Mouse (Mus musculus) erythroblast, embryonic 14.5 days (primary cell): ENCODE results near the gene Tnfrsf17. TPM values are rescaled to one million over a fixed set of nuclear protein-coding genes. Genes with fewer than 3 reads are reported as not detected.
"Not testable (repeated sequence)": the region's sequence is repeated elsewhere in the genome, so short reads cannot be mapped to it uniquely, and the experiment has no call there.

Experiments
- H3K27me3 ChIP-seq: 2 replicates; pipeline ENCODE4 v1.6.1; 2012; ENCODE audit warnings: inconsistent platforms; ENCODE audit not compliant: control insufficient read depth
- H3K36me3 ChIP-seq: 2 replicates; pipeline ENCODE4 v1.6.1; 2012; ENCODE audit warnings: mild to moderate bottlenecking, inconsistent platforms; ENCODE audit not compliant: control insufficient read depth
- H3K4me1 ChIP-seq: 2 replicates; pipeline ENCODE4 v1.6.1; 2012; ENCODE audit warnings: inconsistent platforms; ENCODE audit not compliant: control insufficient read depth
- H3K4me3 ChIP-seq: replicated peaks from 2 replicates; pipeline ENCODE3; 2012; ENCODE audit warnings: moderate library complexity, mild to moderate bottlenecking, inconsistent platforms
- H3K9me3 ChIP-seq: 2 replicates; pipeline ENCODE4 v1.6.1; 2012; ENCODE audit warnings: low read length, inconsistent platforms, mixed read lengths; ENCODE audit not compliant: control insufficient read depth
- GATA1 ChIP-seq: IDR thresholded peaks from 2 replicates; pipeline ENCODE4 v1.6.1; 2012; ENCODE audit warnings: low read length, inconsistent platforms, mixed read lengths
- TAL1 ChIP-seq: IDR thresholded peaks from 3 replicates; pipeline ENCODE4 v1.6.1; 2012; ENCODE audit warnings: low read length, inconsistent platforms, mixed read lengths
- polyA plus RNA-seq: library from polyadenylated mRNA; stranded (reverse); fragments of >175 nt; gene quantifications from 2 replicates; pipeline ENCODE4 v1.2.3, GENCODE M21; 2012

Gene Tnfrsf17
- polyA plus RNA-seq = not detected in 2 replicates

DNA sequence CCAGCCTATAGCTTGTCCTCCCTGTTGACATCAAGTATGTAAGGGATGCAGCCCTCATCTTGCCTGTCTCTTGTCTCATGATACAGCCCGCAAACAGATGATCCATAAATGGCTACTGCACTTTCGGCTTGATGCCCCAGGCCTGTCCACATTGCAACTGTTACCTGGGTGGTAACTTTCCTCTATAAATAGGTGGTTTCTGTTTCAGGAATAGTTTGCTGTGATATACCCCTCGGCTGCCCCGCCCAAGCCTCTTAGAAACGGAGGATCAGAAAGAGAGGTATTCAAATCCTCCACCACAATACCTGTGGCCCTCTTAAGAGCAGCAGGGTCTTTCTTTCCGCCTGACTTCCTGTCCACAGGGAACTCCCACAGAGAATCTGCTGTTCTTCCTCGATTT is at the start of gene Tnfrsf17:
Gene Tnfrsf17, plus strand, starts transcription at position 301 of the 400 bp plus-strand sequence.
- Histone ChIP-seq H3K27me3 (no peaks in the 10 kb centered on the region), H3K4me3 (no peak within 1 kb of the TSS), H3K9me3 (no peaks in the 10 kb centered on the region), H3K36me3 (no peaks in the 10 kb centered on the region), H3K4me1 (no peaks in the 10 kb centered on the region)
- no peak for TF ChIP-seq TAL1
- no peak for TF ChIP-seq GATA1

GRCm38 (mm10) chr16:11266556-11266955 is 47.1 kb upstream of the Tnfrsf17 start:
- H3K27me3 ChIP-seq = no peaks in the 10 kb centered on the region
- no peaks in the 10 kb centered on the region for H3K36me3 ChIP-seq
- no peaks in the 10 kb centered on the region for H3K9me3 ChIP-seq
- no peak overlapping the region for H3K4me3 ChIP-seq
- H3K4me1 ChIP-seq = peaks cover 28% of the 10 kb centered on the region
- no peak for TF ChIP-seq GATA1

GRCm38 (mm10) chr16:11269808-11270207 is 43.8 kb upstream of the Tnfrsf17 start:
- no peak for TF ChIP-seq TAL1
- TF ChIP-seq GATA1 = no peak
- H3K4me1 ChIP-seq = peaks cover 31% of the 10 kb centered on the region
- H3K9me3 ChIP-seq = no peaks in the 10 kb centered on the region
- H3K4me3 ChIP-seq = no peak overlapping the region
- no peaks in the 10 kb centered on the region for H3K27me3 ChIP-seq
- H3K36me3 ChIP-seq = no peaks in the 10 kb centered on the region

- H3K4me3 ChIP-seq = no peak overlapping the region
- peaks cover 34% of the 10 kb centered on the region for H3K4me1 ChIP-seq
- H3K36me3 ChIP-seq = no peaks in the 10 kb centered on the region
- TF ChIP-seq TAL1 (no peak), GATA1 (peak; percentile 22; the same call in 1 of the 2 replicates)
- no peaks in the 10 kb centered on the region for H3K27me3 ChIP-seq
- H3K9me3 ChIP-seq = no peaks in the 10 kb centered on the region
Observed at GRCm38 (mm10) chr16:11270642-11271041, 43.0 kb upstream of the Tnfrsf17 start.

DNA sequence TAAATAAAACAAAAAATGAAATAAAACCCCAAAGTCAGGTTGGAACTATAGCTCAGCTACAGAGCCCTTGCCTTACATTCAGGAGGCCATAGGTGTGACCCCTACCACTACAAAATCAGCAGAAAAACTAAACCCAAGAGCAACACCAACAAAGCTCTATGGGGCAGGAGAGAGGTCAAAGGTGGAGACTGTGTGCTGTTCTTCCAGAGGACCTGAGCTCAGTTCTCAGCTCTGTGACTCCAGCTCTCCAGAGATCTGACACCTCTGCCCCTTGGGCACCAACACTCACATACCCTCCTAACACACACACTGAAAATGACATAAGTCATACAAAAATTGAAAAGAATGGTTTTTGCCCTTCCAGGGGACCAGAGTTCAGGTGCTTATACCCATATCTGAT is 42.5 kb upstream of the Tnfrsf17 start:
- H3K27me3 ChIP-seq = no peaks in the 10 kb centered on the region
- H3K4me1 ChIP-seq = peaks cover 34% of the 10 kb centered on the region
- H3K9me3 ChIP-seq = no peaks in the 10 kb centered on the region
- no peak for TF ChIP-seq GATA1
- no peak for TF ChIP-seq TAL1
- H3K4me3 ChIP-seq = peak overlapping the region; percentile 6
- no peaks in the 10 kb centered on the region for H3K36me3 ChIP-seq

DNA sequence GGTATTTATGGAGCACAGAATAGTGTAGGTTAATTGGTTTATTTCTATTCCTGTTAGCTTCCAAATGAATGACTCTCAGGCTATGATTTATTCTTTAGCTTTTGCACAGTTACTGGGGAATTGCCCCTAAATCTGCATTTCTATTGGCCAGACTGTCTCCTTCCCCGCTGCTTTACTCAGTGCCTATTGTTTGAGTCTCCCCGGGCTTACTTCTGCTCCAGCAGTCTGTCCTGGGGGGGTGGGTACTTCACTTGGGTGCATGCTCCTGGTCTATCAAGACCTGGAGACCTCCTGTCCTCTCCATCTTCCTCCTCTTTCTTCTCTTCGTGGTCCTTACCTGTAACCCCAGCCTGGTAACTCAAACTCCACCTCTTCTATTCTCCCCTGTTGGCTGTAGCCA is 36.7 kb upstream of the Tnfrsf17 start:
- Histone ChIP-seq H3K27me3 (no peaks in the 10 kb centered on the region), H3K4me1 (peaks cover 9% of the 10 kb centered on the region), H3K36me3 (no peaks in the 10 kb centered on the region), H3K9me3 (no peaks in the 10 kb centered on the region), H3K4me3 (no peak overlapping the region)
- TF ChIP-seq TAL1 = no peak
- no peak for TF ChIP-seq GATA1

- Histone ChIP-seq H3K4me1 (peaks cover 9% of the 10 kb centered on the region), H3K36me3 (no peaks in the 10 kb centered on the region), H3K9me3 (no peaks in the 10 kb centered on the region), H3K27me3 (no peaks in the 10 kb centered on the region), H3K4me3 (no peak overlapping the region)
- TF ChIP-seq TAL1 = no peak
- no peak for TF ChIP-seq GATA1
Observed at GRCm38 (mm10) chr16:11278778-11279177, 34.8 kb upstream of the Tnfrsf17 start.

- no peak for TF ChIP-seq GATA1
- TF ChIP-seq TAL1 = no peak
- Histone ChIP-seq H3K27me3 (no peaks in the 10 kb centered on the region), H3K36me3 (no peaks in the 10 kb centered on the region)
Observed at GRCm38 (mm10) chr16:11282655-11283232, 30.9 kb upstream of the Tnfrsf17 start.

DNA sequence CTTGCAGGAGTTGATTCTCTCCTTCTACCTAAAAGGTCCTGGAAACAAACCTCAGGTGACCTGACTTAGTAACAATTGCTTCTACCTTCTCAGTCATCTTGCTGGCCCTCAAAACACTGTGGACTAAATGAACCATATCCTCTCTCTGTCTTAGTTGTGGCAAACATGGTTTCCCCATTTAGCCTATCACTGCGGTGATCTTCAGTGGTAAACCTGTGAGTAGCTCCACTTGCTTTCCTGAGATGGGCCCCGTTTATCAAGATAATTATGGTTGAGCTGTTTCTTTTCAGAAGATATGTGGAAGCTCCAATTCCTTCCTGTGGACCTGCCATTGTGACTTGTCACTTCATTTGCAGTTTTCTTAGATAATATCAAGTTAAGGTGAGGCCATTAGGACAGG is 28.7 kb upstream of the Tnfrsf17 start:
- Histone ChIP-seq H3K4me1 (peaks cover 17% of the 10 kb centered on the region), H3K27me3 (no peaks in the 10 kb centered on the region)
- TF ChIP-seq TAL1 (no peak), GATA1 (no peak)

More at GRCm38 (mm10) chr16:11282655-11283232, 30.9 kb upstream of the Tnfrsf17 start:
- no peak overlapping the region for H3K4me3 ChIP-seq
- H3K4me1 ChIP-seq = peaks cover 22% of the 10 kb centered on the region
- H3K9me3 ChIP-seq = no peaks in the 10 kb centered on the region

GRCm38 (mm10) chr16:11285949-11286348 is 27.7 kb upstream of the Tnfrsf17 start:
- no peak for TF ChIP-seq GATA1
- no peak for TF ChIP-seq TAL1
- peaks cover 17% of the 10 kb centered on the region for H3K4me1 ChIP-seq
- H3K36me3 ChIP-seq = no peaks in the 10 kb centered on the region
- H3K27me3 ChIP-seq = no peaks in the 10 kb centered on the region
- peaks cover 16% of the 10 kb centered on the region for H3K9me3 ChIP-seq
- no peak overlapping the region for H3K4me3 ChIP-seq

More for the DNA sequence above, 28.7 kb upstream of the Tnfrsf17 start:
- Histone ChIP-seq H3K9me3 (peaks cover 9% of the 10 kb centered on the region), H3K36me3 (no peaks in the 10 kb centered on the region), H3K4me3 (no peak overlapping the region)

DNA sequence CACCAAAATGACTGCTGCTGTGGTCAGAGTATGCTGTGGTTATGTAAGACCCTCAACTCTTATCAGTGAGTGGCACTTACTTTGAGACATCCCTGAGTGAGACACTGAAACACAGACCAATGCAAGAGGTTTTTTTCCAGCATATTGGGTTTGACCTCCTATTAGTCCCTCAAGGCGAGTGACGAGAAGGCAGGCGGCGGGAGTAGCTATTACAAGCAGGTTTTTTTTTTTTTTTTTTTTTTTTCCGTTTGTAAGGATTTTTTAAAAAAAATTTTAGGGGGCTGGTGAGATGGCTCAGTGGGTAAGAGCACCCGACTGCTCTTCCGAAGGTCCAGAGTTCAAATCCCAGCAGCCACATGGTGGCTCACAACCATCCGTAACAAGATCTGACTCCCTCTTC is 24.7 kb upstream of the Tnfrsf17 start:
- Histone ChIP-seq H3K9me3 (peaks cover 16% of the 10 kb centered on the region), H3K4me1 (peaks cover 17% of the 10 kb centered on the region)
- H3K27me3 ChIP-seq, H3K4me3 ChIP-seq, H3K36me3 ChIP-seq: not testable (repeated sequence)

GRCm38 (mm10) chr16:11295583-11295982 is 18.0 kb upstream of the Tnfrsf17 start:
- not testable (repeated sequence) for H3K9me3 ChIP-seq, H3K27me3 ChIP-seq, H3K4me3 ChIP-seq

GRCm38 (mm10) chr16:11297700-11298099 is 15.9 kb upstream of the Tnfrsf17 start:
- H3K4me1 ChIP-seq, H3K27me3 ChIP-seq, H3K9me3 ChIP-seq, H3K4me3 ChIP-seq, H3K36me3 ChIP-seq: not testable (repeated sequence)

More at GRCm38 (mm10) chr16:11295583-11295982, 18.0 kb upstream of the Tnfrsf17 start:
- not testable (repeated sequence) for H3K36me3 ChIP-seq, H3K4me1 ChIP-seq
